Mouse (Mus musculus) heart, adult 2 months (tissue): ENCODE measurements at regions not wholly inside any gene's neighbourhood (a gene's known extent, or its start where the extent isn't known, plus 50 kb on each side); places are given as distances from the start of the nearest gene placed in this dataset.

Source experiments
- CTCF ChIP-seq: fragments of 200-600 bp; IDR thresholded peaks from 2 replicates; pipeline ENCODE4 v1.8.1; 2022; ENCODE audit warnings: antibody characterized with exemption, mild to moderate bottlenecking, moderate library complexity
- POLR2A ChIP-seq: fragments of 200-500 bp; IDR thresholded peaks from 2 replicates; pipeline ENCODE4 v1.6.1; 2011; ENCODE audit warnings: mild to moderate bottlenecking, low read depth, low read length, control low read depth; ENCODE audit not compliant: insufficient read depth

- TF ChIP-seq CTCF (peak; percentile 47), POLR2A (no peak)
Observed at GRCm38 (mm10) chr9:83726105-83726504, 80.0 kb downstream of the Elovl4 start.
